Mouse (Mus musculus) embryonic stem cell, embryonic (primary cell): ENCODE measurements around the gene P2ry14.

Source experiments
- CTCF ChIA-PET, 4 experiments: fragments of 300-600 bp in 2 of 4; fragments of 350-600 bp in 2 of 4; sonication (Branson Sonifier 250); formaldehyde crosslinking; loops; one replicate each; lab custom pipeline; 2022; ENCODE audit warnings: inconsistent platforms in 2 of 4; lab: Charles Lee
- POLR2A ChIA-PET, 4 experiments: fragments of 300-600 bp in 2 of 4; fragments of 350-600 bp in 2 of 4; sonication (Branson Sonifier 250); formaldehyde crosslinking; loops; one replicate each; lab custom pipeline; 2022; ENCODE audit warnings: antibody characterized with exemption in 4 of 4, inconsistent platforms in 1 of 4; lab: Charles Lee

P2ry14 gene

DNA sequence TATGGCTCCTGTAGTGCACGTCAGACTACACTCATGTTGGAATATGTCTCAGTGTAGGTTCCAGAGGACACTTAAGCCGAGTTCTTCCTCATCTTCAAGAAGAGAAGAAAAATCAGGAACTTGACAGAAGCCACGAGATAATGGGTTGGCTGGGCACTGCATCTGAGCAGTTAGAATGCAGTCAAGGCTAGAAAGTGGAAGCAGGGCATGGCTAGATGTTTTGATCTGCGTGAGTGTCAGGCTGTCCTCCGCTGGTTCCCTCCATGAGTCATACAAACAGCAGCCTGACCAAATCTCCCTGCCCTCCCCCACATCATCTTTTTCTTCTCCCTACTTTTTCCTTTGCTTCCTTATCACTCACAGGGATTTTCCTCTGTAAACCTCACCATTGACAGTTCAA is at the start of gene P2ry14:
Gene P2ry14 (minus strand): TSS at position 195 of the 400 bp plus-strand sequence.
- POLR2A ChIA-PET = no interaction called here
- CTCF ChIA-PET = no interaction called here

DNA sequence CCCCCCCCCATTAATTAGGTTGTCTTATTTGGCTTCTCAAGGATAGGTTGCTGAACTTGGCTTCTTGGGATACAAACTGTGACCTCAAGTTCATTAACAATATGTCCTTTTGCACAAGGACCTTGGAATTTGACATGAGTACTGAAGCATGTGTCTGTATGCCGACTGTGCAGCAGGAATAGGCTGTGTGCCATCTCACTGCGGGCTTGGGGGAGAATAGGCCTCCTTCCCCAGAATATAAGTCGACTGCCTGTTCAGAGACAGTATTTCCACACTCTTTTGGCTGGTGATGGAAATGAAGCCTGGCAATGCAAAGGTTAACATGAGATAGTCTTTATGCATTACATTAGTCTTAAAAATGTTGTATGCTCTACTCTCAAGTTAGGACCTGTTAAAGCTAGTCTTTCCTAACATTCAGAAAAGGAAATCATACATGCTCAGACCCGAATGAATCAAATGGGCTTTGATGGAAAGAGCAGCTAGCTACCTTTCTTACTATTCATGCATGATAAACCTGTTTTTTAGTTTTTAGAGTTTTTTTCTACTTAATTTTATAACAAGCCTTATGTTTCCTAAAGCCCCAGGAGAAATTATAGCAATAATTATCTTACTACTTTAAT is 44.0 kb upstream of the P2ry14 start:
- POLR2A ChIA-PET = no interaction called here
- CTCF ChIA-PET = no interaction called here

GRCm38 (mm10) chr3:59194938-59195337 is 41.5 kb upstream of the P2ry14 start, which contains the start of gene Gpr87:
Gene Gpr87, minus strand, starts transcription at chr3:59195104.
- ChIA-PET CTCF (no interaction called here), POLR2A (no interaction called here)

DNA sequence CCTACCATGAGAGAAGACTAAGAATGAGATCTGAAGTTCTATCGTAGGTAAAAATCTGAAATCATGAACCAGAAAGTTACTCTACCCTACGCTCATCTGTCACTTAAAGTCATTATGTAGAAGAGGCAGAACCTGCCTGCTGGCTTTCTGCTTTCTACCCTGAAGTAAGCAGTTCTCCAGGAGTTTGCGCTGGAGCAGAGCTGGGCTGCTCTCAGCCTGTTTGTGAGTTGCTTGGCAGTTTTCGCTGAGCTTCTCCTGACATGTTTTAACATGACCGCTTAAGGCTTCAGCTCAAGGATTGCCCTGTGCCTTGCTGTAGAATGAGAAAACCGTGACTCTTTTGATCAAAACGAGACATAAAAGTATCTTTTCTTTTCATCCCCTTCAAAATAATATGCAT is 40.7 kb upstream of the P2ry14 start:
- CTCF ChIA-PET = no interaction called here
- POLR2A ChIA-PET = no interaction called here

DNA sequence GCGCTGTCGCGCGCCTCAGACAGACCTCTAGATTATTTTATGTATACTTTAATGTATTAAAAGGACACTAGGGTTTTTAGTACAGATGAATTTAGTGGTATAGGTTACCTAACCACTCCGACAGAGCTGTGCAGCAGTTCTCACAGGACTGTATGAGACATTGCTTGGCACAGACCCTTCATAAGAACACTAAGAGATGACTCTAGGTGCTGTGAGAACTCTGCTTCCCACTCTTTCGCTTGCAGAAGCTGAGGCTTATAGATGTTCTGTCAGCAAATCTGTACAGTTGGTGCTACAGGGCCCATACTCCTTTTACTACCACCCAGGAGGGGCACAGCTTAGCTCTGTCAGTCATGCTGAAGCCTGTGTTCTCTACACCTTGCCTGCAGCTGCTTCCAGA is 38.3 kb upstream of the P2ry14 start:
- ChIA-PET CTCF (no interaction called here), POLR2A (no interaction called here)

- CTCF ChIA-PET = interaction anchor here in 1 of 4 experiments (1.4 kb wide), 1 partner anchor 67 kb away, joined by 3 read pairs; no protein-coding TSS in a partner anchor
- POLR2A ChIA-PET = interaction anchor here in 1 of 4 experiments (1.2 kb wide), 1 partner anchor 11 kb away, joined by 3 read pairs; no protein-coding TSS in a partner anchor
Measured at GRCm38 (mm10) chr3:59187336-59187735, 33.9 kb upstream of the P2ry14 start.

- ChIA-PET POLR2A (no interaction called here), CTCF (no interaction called here)
Measured at GRCm38 (mm10) chr3:59185662-59186061, 32.2 kb upstream of the P2ry14 start.

- ChIA-PET POLR2A (no interaction called here), CTCF (no interaction called here)
Measured at GRCm38 (mm10) chr3:59182129-59182528, 28.7 kb upstream of the P2ry14 start.

DNA sequence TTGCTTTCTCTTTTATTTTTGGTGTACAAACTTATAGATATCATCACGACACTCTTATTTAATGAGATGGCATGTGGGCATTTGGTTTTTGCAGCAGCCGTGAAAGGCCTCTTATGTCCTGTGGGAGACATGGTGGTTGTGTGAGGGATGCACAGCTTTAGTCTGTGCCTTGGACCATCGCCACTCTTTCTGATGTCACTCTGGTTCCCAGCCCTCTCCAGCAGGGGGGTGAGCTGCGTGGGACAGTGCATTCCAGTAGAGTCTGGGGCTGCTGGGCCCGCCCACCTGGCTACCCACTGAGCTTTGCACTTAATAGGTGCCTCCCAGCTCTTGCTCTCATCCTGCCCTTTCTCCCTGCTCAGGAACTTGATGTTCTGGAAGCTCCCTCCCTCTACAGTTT is 27.7 kb upstream of the P2ry14 start:
- CTCF ChIA-PET = interaction anchor here in 1 of 4 experiments (0.5 to 0.6 kb wide), 2 partner anchors 607 to 931 kb away, joined by 3 read pairs; no protein-coding TSS in a partner anchor
- POLR2A ChIA-PET = no interaction called here

DNA sequence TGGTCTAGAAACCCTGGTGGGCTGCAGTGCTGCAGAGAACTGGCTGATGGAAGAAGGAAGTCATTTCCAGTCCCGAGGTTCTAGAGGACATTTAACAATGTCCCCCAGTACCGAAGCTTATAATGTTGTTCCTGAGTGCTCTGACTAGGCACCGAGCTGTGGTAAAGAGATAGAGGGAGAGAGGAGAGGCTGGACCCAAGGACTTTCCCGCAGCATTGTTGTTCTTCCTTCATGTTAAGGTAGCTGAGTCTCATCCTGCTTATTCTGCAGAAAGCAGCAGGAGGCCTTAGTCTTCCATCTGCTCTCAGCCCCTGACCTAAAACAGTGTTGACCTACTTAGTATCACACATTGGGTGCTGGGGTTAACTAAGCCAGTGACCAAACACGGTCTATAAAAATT is 23.5 kb upstream of the P2ry14 start:
- CTCF ChIA-PET = no interaction called here
- POLR2A ChIA-PET = interaction anchor here in 1 of 4 experiments (1.1 kb wide), 1 partner anchor 10 kb away, joined by 3 read pairs; no protein-coding TSS in a partner anchor

DNA sequence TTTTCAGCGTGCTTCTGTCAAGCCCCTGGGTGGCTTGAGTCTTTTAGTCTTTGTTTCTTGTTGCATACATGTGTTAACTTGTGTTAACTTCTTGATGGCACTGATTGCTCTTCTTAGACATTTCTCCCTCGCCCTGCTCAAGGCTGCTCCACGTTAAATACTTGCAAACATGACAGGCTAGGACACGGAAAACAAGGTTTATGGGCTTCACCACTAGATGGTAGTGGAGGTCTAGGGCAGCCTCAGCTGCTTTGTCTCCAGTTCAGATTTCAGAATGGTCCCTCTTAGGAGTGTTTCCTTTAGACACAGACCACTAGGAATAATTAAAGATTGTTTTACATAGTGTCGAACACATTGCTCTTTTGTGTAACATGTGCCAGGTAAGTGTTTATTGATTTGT is 21.8 kb upstream of the P2ry14 start:
- ChIA-PET POLR2A (no interaction called here), CTCF (no interaction called here)

DNA sequence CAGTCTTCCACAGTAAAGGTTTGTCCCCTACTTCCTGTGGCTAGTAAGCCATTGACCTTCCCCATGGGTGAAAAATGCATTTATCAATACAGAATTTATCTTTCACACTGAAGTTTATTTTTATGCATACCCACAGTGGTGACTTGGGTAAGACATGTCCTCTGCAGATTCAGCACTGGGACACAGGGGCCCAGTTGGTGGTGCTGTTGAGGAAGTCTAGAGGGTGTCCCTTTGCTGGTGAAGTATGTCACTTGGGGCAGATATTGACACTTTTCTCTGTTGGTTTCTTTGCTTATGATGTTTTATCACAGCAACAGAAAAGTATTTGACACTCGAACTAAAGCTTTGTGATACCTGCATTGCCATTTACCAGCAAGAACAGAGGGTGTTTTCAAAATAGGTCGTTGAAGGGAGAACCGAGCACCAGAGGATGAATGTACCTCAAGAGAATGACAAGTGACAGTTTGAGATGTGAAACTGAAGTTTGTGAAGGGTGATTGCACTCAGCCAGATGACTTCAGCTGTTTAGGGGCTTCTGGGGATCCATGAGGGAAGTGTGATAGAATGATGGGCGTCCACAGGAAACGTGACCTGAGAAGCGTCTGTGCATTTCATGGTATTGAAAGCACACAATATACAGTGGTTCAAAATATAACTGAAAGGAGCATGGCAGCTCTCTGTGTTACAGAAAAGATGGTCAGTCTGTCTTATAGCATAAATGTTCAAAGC is 21.2 kb upstream of the P2ry14 start:
- POLR2A ChIA-PET = no interaction called here
- CTCF ChIA-PET = no interaction called here

DNA sequence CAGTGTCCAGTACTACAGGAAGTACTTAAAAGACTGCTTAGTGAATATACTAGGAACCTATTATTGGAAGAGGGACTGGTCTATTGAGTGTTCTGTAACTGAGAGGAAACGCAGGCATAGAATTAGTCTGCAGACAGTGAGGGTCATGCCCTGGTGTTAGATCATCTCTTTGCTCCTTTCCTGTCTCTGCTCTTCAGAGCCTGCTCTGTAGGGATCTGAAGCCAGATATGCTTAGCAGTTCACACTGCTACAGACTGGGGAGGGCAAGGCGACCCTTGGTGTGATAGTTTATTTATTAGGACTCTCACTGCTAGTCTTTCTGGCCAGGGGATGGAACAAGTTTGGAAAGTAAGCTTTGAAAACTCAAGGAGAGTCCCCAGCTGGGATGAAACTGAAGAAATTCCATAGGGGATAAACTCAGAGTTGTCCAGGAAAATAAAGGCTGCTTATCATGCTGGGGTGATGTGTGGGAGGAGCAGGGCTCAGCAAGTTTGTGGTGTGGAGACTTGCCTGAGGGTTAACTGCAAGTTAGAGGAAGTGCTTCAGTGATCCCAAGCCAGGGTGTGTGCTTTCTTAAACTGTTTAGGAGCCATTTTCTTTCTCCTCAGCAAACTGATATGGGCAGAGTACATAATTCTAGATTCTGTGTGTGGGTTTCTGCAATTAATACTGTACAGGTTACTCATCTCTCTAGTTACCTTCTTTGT is 16.7 kb upstream of the P2ry14 start:
- ChIA-PET CTCF (no interaction called here), POLR2A (interaction anchor here in 1 of 4 experiments (0.6 kb wide), 1 partner anchor 78 kb away, joined by 3 read pairs; no protein-coding TSS in a partner anchor)

DNA sequence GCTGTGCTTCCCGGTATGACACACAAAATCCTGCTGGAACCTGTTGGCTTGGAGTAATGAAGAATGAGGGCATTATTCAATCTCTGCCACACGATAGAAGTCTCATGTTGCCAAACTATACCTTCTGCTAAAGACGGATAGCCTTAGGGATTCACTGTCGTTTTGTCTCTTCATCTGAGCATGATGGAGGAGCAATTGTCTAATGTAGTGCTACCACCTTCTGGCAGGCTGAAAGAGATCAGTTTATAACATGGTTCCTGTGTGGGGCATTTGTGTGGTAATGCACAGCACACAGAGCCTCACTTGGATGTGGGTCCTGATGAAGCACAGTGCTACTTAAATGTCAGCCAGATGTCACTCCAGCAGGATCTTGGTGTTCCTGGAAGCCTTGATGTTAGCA is 15.8 kb upstream of the P2ry14 start:
- ChIA-PET POLR2A (no interaction called here), CTCF (no interaction called here)

GRCm38 (mm10) chr3:59168476-59168875 is 15.1 kb upstream of the P2ry14 start:
- POLR2A ChIA-PET = interaction anchor here in 1 of 4 experiments (0.7 kb wide), 1 partner anchor 144 kb away, joined by 3 read pairs; no protein-coding TSS in a partner anchor
- CTCF ChIA-PET = interaction anchor here in 1 of 4 experiments (0.7 kb wide), 1 partner anchor 48 kb away, joined by 3 read pairs; no protein-coding TSS in a partner anchor

DNA sequence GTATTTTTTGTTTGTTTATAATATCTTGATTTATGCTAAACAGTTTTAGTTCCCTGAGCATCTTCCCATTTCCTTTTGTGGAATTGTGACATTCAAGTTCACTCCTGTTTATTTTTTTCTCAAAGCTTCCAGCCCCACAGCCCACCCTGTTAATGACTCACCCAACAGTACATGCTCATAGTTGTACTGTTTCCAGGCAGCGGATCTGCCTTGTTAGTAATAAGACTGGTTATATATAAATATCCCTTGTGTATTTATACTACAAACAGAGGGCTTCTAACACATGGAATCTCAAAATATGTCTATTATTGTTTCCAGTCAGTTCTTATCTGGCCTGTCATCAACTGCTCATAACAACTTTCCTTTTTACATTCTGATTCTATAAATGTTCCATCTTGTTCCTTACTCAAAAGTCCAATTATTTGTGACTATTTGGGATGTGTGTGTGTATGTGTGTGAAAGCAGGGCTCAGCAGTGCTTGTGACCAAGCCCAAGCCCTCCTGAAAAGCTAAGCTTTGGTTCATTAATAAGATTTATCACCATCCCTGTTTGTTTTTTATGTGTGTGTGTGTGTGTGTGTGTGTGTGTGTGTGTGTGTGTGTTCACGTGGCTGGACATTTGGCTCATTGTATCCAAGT is 14.1 kb upstream of the P2ry14 start:
- ChIA-PET CTCF (interaction anchor here in 1 of 4 experiments (0.7 kb wide), 1 partner anchor 47 kb away, joined by 3 read pairs; no protein-coding TSS in a partner anchor), POLR2A (interaction anchor here in 1 of 4 experiments (0.7 kb wide), 1 partner anchor 144 kb away, joined by 3 read pairs; no protein-coding TSS in a partner anchor)

- ChIA-PET CTCF (no interaction called here), POLR2A (no interaction called here)
Measured at GRCm38 (mm10) chr3:59160465-59160864, 7.0 kb upstream of the P2ry14 start.

DNA sequence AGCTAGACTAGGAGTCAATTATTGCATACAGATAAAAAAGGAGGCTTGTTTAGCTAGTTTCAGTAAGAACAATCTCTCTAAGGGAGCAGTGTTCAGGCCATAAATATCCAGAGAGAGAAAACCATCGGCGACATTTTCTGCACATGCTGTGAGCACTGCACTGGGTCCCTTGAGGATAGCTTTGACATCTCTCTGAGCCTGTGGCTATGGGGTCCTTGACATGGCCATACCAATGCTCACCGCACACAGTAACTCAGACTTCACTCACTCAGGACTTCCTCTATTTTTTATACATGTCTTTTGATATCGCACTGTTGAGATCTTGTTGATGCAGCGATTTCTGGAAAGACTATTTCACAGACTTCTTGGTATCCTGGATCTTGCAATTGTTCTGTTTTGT is 3.6 kb upstream of the P2ry14 start:
- POLR2A ChIA-PET = no interaction called here
- CTCF ChIA-PET = interaction anchor here in 1 of 4 experiments (0.6 kb wide), 1 partner anchor 36 kb away, joined by 3 read pairs; no protein-coding TSS in a partner anchor

GRCm38 (mm10) chr3:59155404-59155803 is 2.0 kb upstream of the P2ry14 start:
- POLR2A ChIA-PET = no interaction called here
- CTCF ChIA-PET = no interaction called here
